Mouse (Mus musculus): ENCODE measurements around the gene Gm5797.

The Gm5797 gene

GRCm38 (mm10) chr14:7332295-7332694, at the start of gene Gm5797:
Gene Gm5797, minus strand, starts transcription at chr14:7332395.
- in situ Hi-C loops (cut with MboI, MseI), result loop anchor here (10.0 to 25.0 kb wide), 2 partner anchors 427 to 1170 kb away; no protein-coding TSS in a partner anchor

DNA sequence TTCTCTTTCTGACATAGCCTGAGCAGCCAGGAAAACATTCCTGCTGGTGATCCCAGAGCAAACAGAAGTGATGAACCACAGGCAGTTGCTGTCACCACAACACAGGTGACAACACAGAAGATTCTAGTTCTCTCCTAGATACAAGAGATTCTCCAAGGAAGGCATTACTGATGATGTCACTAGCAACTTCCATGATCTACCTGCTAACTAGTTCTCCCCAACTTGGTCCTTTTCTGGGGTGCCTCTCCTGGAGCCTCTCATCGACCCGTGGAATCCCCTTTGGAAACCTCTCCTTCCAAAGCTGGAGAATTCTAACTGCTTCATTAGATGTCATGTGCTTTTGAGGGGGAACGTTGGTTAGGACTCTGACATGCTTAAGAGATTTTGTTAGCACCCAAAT, 32.8 kb upstream of the Gm5797 start, which contains the start of gene Gm8374:
Gene Gm8374 (minus strand): TSS at position 101 of the 400 bp plus-strand sequence.
- in situ Hi-C loops (cut with MboI, MseI), result loop anchor here (10.0 kb wide), 1 partner anchor 1060 kb away; the partner anchor contains the start of gene Gm21103

DNA sequence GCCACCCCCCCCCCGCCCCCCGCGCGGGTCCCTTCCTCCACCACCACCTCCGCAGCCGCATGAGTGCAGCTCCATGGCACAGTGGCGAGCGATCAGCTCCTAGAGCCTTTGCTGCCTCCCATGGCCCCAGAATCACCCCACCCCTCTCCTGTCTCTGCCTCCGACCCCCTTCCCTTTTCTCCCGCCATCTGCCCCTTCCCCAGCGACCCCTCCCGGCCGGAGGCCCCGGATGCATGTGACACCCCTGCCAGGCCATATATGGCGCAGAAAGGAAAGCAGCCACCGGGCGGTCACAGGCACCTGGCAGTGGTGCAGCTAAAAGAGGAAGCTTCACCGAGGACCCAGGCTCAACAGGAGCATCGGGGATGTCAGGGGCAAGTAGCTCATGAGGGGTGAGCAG, 17.1 kb downstream of the Gm5797 start:
- in situ Hi-C loops (cut with MboI, MseI), result loop anchor here (10.0 to 25.0 kb wide), 3 partner anchors 203 to 703 kb away; partner anchors contain the start of genes Gm3460 and Gm3696

GRCm38 (mm10) chr14:7314661-7315060, 17.5 kb downstream of the Gm5797 start, which contains the start of gene Gm3739:
Gene Gm3739, minus strand, starts transcription at chr14:7315049.
- in situ Hi-C loops (cut with MboI, MseI), result loop anchor here (10.0 to 25.0 kb wide), 3 partner anchors 202 to 702 kb away; partner anchors contain the start of genes Gm3460 and Gm3696

Data from T-helper 1 cell (primary cell).